Mouse (Mus musculus) heart, postnatal 4 days (tissue): ENCODE measurements around the gene Bnipl. TPM values are rescaled to one million over a fixed set of nuclear protein-coding genes. Genes with fewer than 3 reads are reported as not detected.
"Not testable (repeated sequence)": the region's sequence is repeated elsewhere in the genome, so short reads cannot be mapped to it uniquely, and the experiment has no call there.

Source experiments
- DNase-seq: peaks from one replicate; pipeline ENCODE4 v3.0.0; 2021
- total RNA-seq, 2 experiments: library from RNA; stranded (reverse); gene quantifications; 2 replicates each; pipeline ENCODE4 v1.2.3; 2021

The Bnipl gene
- total RNA-seq, 2 experiments from 2014 or later = not detected

DNA sequence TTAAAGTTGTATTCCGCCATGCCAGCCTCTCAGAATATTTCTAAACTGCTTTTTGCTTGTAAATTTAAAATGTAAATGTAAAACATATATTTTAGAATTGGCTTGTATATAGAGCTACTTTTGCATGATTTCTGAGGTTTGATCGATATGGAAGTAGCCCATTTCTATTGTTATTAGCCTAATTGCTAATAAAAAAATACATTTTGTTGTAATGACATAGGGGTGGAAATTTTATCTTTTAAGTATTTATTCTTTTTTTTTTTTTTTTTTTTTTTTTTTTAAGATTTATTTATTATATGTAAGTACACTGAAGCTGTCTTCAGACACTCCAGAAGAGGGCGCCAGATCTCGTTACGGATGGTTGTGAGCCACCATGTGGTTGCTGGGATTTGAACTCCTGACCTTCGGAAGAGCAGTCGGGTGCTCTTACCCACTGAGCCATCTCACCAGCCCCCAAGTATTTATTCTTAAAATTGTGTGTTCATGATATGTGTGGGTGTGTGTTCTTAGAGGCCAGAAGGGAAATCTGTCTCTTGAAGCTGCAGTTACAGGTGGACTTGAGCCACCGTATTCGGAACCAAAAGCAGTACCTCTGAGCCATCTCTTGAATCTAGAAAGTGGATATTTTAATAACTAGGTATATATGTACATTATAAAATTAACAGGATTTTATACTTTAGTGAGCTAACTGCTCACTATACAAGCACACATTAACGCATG lies 37.9 kb downstream of the Bnipl start:
- not testable (repeated sequence) for DNase-seq

DNA sequence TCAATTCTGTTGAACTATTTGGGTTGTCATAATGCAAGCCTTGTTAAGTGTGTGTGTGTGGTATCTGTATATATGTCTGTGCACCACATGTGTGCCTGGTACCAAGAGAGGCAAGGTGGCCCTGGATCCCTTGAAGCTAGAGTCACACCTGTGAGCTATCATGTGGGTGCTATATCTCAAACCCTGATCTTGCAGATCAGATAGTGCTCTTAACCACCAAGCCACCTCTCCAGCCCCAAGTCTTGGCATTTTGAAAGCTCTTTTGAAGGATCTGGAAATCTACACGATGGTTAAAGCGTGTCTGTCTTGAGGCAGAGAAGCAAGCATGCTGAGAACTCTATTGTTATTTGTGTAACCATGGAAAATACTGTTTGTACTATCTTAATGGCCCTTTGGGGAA lies 40.4 kb downstream of the Bnipl start:
- no peak for DNase-seq

DNA sequence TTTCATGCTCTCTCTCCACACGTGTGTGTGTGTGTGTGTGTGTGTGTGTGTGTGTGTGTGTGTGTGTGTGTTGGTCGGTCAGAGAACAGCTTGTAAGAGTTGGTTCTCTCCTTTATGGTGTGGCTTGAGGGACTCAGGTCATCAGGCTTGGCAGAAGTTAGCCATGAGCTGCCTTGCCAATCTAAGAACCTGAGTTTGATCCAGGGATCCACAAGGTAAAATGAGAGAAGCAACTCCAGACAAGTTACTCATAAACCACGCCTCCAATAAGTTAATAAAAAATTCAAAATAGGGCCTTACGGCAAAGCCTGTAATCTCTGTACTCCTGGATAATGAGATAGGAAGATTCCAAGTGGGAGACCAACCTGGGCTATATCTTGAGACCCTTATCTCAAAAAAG lies 42.7 kb downstream of the Bnipl start:
- no peak for DNase-seq

DNA sequence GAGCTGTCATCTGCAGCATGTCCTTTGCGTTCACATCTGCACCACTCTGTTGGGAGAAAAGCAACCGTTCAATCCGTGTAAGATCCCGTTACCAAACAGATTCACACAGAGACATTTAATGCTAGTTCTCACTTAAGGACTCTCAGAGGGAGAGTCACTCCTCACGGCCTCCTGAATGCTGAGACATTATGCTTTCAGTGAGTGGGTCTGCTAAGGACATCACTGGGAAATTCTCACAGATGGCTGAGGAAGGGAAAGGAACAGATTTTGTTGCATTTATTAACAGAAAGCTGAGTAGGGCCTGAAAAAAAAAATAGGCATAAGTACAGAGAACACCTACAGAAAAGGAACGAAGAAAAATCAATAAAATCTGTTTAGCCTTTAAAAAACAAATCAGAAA lies 47.1 kb downstream of the Bnipl start:
- DNase-seq = no peak

DNA sequence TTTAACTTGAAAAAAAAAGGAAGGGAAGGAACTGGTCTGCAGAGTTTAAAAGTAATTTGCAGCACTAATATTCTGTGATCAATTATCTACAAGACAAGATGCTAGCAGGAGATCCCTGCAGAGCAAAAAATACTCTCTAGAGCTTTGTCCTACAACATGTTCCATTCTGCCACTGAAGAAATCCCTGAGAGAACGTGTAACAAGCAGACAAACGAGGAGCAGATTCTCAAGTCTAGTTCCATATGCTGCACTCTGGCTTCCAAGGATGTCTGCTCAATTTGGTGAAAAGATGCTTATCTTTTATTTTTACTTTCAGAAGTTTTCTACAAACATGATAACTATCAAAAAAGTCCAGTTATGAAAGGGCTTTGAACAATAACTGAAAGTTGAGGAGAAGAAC lies 50.4 kb downstream of the Bnipl start:
- DNase-seq = no peak

DNA sequence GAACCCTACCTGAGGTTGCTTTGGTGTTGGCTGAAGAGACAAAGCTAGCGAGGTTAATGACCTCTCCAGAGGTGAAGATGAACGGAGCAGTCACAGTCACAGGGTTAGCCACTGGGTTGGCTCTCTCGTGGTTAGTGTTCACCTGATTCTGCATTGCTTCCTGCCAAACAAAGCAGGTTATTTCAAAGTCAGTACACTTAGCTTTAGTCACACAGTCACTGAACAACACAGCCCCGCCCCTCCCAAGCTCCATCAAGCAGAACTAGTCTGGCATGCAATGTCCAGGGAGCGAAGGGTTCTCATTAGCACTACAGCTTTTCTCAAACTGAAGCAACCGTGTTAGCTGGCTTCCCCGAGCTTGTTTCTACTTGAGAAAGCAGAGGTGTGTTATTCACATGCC lies 50.9 kb downstream of the Bnipl start:
- no peak for DNase-seq

DNA sequence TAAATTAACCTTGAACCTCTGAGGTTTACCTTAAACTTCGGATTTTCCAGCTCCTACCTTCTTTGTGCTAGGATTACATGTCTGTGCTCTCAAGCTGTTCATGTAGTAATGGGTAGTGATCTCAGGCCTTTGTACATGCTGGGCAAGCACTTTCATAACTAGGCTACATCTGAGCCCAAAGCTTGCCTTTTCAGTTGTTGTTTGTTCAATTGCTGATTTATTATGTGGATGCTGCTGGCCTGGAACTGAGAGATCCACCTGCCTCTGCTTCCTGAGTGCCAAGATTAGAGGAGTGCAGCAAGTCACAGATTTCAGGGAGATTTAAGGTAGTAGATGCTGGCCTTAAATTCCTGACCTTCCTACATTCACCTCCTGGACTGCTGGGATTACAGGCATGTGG lies 51.9 kb downstream of the Bnipl start:
- no peak for DNase-seq

DNA sequence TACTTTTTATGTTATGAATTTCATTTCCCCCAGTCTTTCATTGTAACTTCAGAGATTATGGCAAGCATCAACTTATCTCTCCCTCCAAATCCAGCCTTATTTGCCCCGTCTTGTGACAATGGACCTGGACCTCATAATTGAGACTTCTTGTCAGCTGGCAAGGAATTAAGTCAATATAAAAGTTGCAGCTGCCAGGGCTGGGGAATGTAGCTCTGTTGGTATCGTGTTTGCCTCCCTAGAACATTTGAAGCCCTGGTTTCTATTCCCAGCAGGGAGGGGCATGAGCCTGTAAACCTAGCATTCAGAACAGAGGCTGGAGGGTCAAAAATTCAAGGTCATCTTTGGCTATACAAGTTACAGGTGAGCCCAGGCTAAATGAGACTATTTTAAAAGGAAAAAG lies 55.2 kb downstream of the Bnipl start:
- no peak for DNase-seq

DNA sequence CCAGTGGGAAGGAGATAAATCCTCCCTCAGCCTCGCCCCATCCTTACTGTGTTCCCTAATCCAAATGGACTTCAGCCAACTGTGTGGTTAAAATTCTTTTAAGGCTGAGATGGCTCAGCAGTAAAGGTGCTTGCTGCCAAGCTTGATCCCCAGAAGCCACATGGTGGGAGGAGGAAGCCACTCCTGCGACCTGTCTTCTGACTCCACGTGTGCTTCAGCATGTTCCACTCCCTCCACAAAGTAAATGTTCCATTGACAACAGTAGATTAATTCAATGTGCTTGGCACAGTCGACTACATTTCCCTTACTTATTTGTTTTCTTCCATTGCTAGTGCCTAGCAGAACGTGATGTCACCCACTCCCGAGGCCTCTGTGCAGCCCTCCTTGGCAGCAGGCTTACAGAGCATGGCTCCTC lies 56.3 kb downstream of the Bnipl start:
- no peak for DNase-seq

Other genes with a start within 250 kb of the Bnipl start
- gene Zfp687, start 235.7 kb downstream of the Bnipl start, total RNA-seq = 10 to 100 TPM; 30.7 to 33.4 TPM
- 100 to 1,000 TPM; 145 to 147 TPM for gene Psmd4, start 208.6 kb downstream of the Bnipl start, total RNA-seq
- gene Pip5k1a, start 144.3 kb downstream of the Bnipl start, total RNA-seq = 10 to 100 TPM; 30.9 to 33.7 TPM
- gene Vps72, start 140.2 kb downstream of the Bnipl start, total RNA-seq = 10 to 100 TPM; 48.4 to 51.8 TPM
- gene Tmod4, start 126.7 kb downstream of the Bnipl start, total RNA-seq = 1 to 10 TPM; 3.2 to 3.4 TPM
- gene Scnm1, start 117.2 kb downstream of the Bnipl start, total RNA-seq = 10 to 100 TPM; 33.9 to 34.2 TPM
- 1 to 10 TPM; 5.3 to 6.0 TPM for gene Lysmd1, start 117.1 kb downstream of the Bnipl start, total RNA-seq
- 1 to 10 TPM in 1 of 2 experiments, under 1 TPM in 1; 0.54 to 1.2 TPM for gene Tnfaip8l2, start 108.8 kb downstream of the Bnipl start, total RNA-seq
- gene Sema6c, start 90.7 kb downstream of the Bnipl start, total RNA-seq = 1 to 10 TPM; 7.5 to 8.1 TPM
- gene Gabpb2, start 33.3 kb downstream of the Bnipl start, total RNA-seq = 10 to 100 TPM; 16.1 to 16.2 TPM
- gene Cdc42se1, start 22.5 kb downstream of the Bnipl start, total RNA-seq = 10 to 100 TPM; 45.2 to 45.9 TPM
- 1 to 10 TPM; 7.4 to 8.1 TPM for gene Mllt11, start 19.0 kb downstream of the Bnipl start, total RNA-seq
- gene Gm128, start 9.6 kb downstream of the Bnipl start, total RNA-seq = under 1 TPM in 1 of 2 experiments, not detected in 1; 0.14 TPM
- 10 to 100 TPM; 23.1 to 28.0 TPM for gene Mindy1, start 30.2 kb upstream of the Bnipl start, total RNA-seq
- 10 to 100 TPM; 33.2 to 36.3 TPM for gene Prune1, start 30.9 kb upstream of the Bnipl start, total RNA-seq
- under 1 TPM; 0.14 to 0.24 TPM for gene Anxa9, start 56.0 kb upstream of the Bnipl start, total RNA-seq
- gene Cers2, start 63.6 kb upstream of the Bnipl start, total RNA-seq = 10 to 100 TPM; 67.2 to 69.6 TPM
- 10 to 100 TPM; 18.3 to 19.2 TPM for gene Setdb1, start 106.0 kb upstream of the Bnipl start, total RNA-seq
- gene 4930558C23Rik, start 151.6 kb upstream of the Bnipl start, total RNA-seq = not detected
- gene Arnt, start 183.2 kb upstream of the Bnipl start, total RNA-seq = 10 to 100 TPM; 55.9 to 57.4 TPM
- 10 to 100 TPM; 17.0 to 17.9 TPM for gene Ctsk, start 248.1 kb upstream of the Bnipl start, total RNA-seq